Mouse (Mus musculus): ENCODE measurements around the gene Tmem63c. TPM values are rescaled to one million over a fixed set of nuclear protein-coding genes. Genes with fewer than 3 reads are reported as not detected.

The Tmem63c gene
- polyA plus RNA-seq, 1 experiment: 0.32 TPM

DNA sequence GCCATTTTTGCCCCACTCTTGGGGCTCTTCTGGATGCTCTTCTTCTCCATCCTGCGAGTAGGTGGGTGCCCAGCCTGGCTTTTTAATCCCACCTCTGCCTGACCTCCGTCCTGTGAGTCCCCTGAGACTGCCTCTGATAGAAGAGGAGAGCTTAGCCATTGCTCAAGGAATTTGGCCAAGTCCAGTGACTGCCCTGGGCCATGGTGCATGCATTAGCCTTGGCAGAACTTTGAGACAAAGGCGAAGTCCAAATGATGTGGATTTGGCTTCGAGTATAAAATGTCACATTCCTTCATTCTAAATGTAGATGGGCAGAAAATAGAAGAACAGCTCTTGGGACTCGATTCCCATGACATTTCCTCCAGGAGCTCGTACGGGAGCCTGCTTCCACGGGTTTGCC lies 61.7 kb downstream of the Tmem63c start:
- WGBS: 74% methylated on average over 8 of the region's 8 CpGs
- Histone ChIP-seq H3K36me3 (ENCODE audit: control insufficient read depth, insufficient read depth, low read length) (no peaks in the 10 kb centered on the region), H3K27me3 (ENCODE audit: control insufficient read depth, insufficient read depth, low read length) (no peaks in the 10 kb centered on the region), H3K4me1 (ENCODE audit: control insufficient read depth, insufficient read depth, insufficient read length, low read length) (no peaks in the 10 kb centered on the region), H3K4me3 (ENCODE audit: low read depth, low read length) (no peak overlapping the region), H3K27ac (ENCODE audit: insufficient read depth, low read depth, low read length) (no peak overlapping the region)
- TF ChIP-seq POLR2A (IDR thresholded peaks at IDR 0.05; ENCODE audit: low read depth, low read length) (no peak), CTCF (IDR thresholded peaks at IDR 0.05; ENCODE audit: extremely low read depth, insufficient read length, insufficient replicate concordance, low read depth, low read length) (no peak)

DNA sequence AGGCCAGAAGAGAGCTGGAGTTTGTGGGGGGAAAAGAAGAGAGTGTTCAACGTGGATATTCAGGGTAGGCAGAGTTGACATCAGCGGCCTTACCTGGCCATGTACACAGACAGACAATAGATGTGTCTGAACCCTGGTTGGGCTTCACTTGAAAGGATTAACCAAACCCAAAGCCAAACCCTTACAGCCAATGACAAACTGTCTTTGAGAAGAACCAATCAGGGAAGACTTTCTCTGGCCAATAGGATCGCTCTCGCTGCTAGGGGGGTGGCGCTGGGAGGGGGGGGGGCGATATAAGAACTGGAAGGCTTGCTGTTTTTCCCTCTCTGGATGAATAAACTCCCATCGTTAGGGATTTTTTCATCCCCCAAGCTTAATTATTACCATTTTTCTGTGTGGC lies 66.1 kb downstream of the Tmem63c start:
- H3K27ac ChIP-seq (ENCODE audit: insufficient read depth, low read depth, low read length): no peak overlapping the region
- no peak for TF ChIP-seq POLR2A (IDR thresholded peaks at IDR 0.05; ENCODE audit: low read depth, low read length)
- no peak for TF ChIP-seq CTCF (IDR thresholded peaks at IDR 0.05; ENCODE audit: extremely low read depth, insufficient read length, insufficient replicate concordance, low read depth, low read length)
- no peaks in the 10 kb centered on the region for H3K36me3 ChIP-seq (ENCODE audit: control insufficient read depth, insufficient read depth, low read length)
- 75% methylated on average over 7 of the region's 7 CpGs for WGBS
- H3K4me1 ChIP-seq (ENCODE audit: control insufficient read depth, insufficient read depth, insufficient read length, low read length): peaks cover 11% of the 10 kb centered on the region
- H3K27me3 ChIP-seq (ENCODE audit: control insufficient read depth, insufficient read depth, low read length): no peaks in the 10 kb centered on the region
- H3K4me3 ChIP-seq (ENCODE audit: low read depth, low read length): no peak overlapping the region

DNA sequence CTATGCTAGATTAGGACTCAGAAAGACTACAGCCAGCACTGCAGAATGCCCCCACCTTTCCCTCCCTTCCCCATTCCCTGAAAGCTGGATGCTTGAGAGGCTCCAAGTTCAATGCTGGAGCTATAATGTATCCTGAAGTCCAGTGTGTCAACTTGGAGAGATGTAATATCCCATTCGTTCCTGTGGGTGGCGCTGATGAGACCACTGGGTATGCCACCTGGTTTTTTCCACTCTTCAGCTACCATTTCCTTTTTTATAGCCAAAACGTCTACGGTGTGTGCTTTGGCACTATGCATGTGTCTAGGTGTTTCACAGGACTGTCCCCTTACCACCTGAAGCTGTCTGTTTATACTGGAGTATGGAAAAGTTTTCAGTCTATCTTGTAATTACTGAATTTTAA lies 67.2 kb downstream of the Tmem63c start:
- H3K36me3 ChIP-seq (ENCODE audit: control insufficient read depth, insufficient read depth, low read length): no peaks in the 10 kb centered on the region
- no peak overlapping the region for H3K27ac ChIP-seq (ENCODE audit: insufficient read depth, low read depth, low read length)
- no peaks in the 10 kb centered on the region for H3K27me3 ChIP-seq (ENCODE audit: control insufficient read depth, insufficient read depth, low read length)
- TF ChIP-seq CTCF (IDR thresholded peaks at IDR 0.05; ENCODE audit: extremely low read depth, insufficient read length, insufficient replicate concordance, low read depth, low read length) (no peak), POLR2A (IDR thresholded peaks at IDR 0.05; ENCODE audit: low read depth, low read length) (no peak)
- no peak overlapping the region for H3K4me3 ChIP-seq (ENCODE audit: low read depth, low read length)
- 37% methylated on average over 4 of the region's 4 CpGs for WGBS
- peaks cover 11% of the 10 kb centered on the region for H3K4me1 ChIP-seq (ENCODE audit: control insufficient read depth, insufficient read depth, insufficient read length, low read length)

DNA sequence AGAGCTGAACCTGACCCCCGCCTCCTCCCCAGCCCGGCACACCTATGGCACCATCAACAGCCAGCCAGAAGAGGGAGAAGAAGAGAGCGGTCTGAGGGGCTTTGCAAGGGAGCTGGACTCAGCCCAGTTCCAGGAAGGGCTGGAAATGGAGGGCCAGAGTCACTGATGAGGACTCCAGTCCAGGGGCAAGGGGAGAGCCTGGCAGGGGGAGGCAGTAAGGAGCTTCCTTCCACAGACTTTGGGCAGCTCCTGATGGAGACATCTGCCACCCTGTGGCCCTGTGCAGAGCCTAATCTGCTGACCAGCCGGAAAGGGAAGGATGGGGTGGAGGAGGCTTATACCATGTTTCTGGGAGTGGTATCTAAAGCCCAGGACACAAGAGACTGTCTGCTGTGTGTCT lies 68.1 kb downstream of the Tmem63c start:
- no peaks in the 10 kb centered on the region for H3K36me3 ChIP-seq (ENCODE audit: control insufficient read depth, insufficient read depth, low read length)
- H3K4me1 ChIP-seq (ENCODE audit: control insufficient read depth, insufficient read depth, insufficient read length, low read length): peaks cover 11% of the 10 kb centered on the region
- 64% methylated on average over 4 of the region's 4 CpGs for WGBS
- TF ChIP-seq POLR2A (IDR thresholded peaks at IDR 0.05; ENCODE audit: low read depth, low read length): no peak
- H3K27ac ChIP-seq (ENCODE audit: insufficient read depth, low read depth, low read length): no peak overlapping the region
- H3K27me3 ChIP-seq (ENCODE audit: control insufficient read depth, insufficient read depth, low read length): no peaks in the 10 kb centered on the region
- H3K4me3 ChIP-seq (ENCODE audit: low read depth, low read length): no peak overlapping the region

DNA sequence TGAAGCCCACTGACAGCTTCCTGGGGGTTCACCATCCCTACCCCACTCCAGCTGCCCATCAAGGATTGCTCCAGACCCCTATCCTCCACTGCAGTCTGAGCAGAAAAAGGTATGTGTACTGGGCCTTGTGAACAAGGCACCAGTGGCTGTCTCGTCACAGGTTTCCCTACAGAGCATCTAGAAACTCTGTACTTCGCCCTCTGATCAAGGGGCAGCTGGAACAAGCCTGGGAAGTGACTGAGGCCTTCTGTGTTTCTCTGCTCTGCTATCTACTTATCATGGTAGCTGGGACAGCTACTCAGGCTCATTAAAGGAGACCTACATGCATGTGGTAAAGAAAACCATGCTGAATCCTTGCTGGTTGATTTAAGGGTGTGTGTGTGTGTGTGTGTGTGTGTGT lies 68.6 kb downstream of the Tmem63c start:
- Histone ChIP-seq H3K27me3 (ENCODE audit: control insufficient read depth, insufficient read depth, low read length) (no peaks in the 10 kb centered on the region), H3K27ac (ENCODE audit: insufficient read depth, low read depth, low read length) (no peak overlapping the region), H3K4me3 (ENCODE audit: low read depth, low read length) (no peak overlapping the region), H3K4me1 (ENCODE audit: control insufficient read depth, insufficient read depth, insufficient read length, low read length) (peaks cover 11% of the 10 kb centered on the region), H3K36me3 (ENCODE audit: control insufficient read depth, insufficient read depth, low read length) (no peaks in the 10 kb centered on the region)
- TF ChIP-seq POLR2A (IDR thresholded peaks at IDR 0.05; ENCODE audit: low read depth, low read length): no peak
- TF ChIP-seq CTCF (IDR thresholded peaks at IDR 0.05; ENCODE audit: extremely low read depth, insufficient read length, insufficient replicate concordance, low read depth, low read length): no peak
- 37% methylated on average over 2 of the region's 2 CpGs for WGBS

DNA sequence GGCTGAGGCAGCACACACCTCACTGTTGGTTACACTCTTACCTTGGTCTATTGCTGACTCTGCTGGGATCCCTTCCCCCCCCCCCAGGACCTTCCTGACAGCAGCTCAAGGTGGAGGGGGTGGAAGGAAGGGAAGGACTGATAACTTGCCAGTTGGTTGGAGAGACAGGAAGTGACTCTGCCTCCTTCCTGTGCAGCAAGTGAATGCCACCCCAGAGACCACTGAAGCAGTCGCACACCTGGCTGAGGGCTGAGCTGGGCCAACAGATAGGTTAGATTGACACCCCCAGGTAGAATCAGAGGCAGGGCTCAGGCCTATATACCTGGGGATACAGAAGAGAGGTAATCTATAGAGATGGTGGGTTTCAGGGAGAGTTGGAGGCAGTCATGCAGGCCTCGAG lies 70.8 kb downstream of the Tmem63c start:
- Histone ChIP-seq H3K27me3 (ENCODE audit: control insufficient read depth, insufficient read depth, low read length) (no peaks in the 10 kb centered on the region), H3K4me3 (ENCODE audit: low read depth, low read length) (no peak overlapping the region), H3K27ac (ENCODE audit: insufficient read depth, low read depth, low read length) (no peak overlapping the region), H3K36me3 (ENCODE audit: control insufficient read depth, insufficient read depth, low read length) (no peaks in the 10 kb centered on the region), H3K4me1 (ENCODE audit: control insufficient read depth, insufficient read depth, insufficient read length, low read length) (peaks cover 11% of the 10 kb centered on the region)
- TF ChIP-seq POLR2A (IDR thresholded peaks at IDR 0.05; ENCODE audit: low read depth, low read length): no peak
- TF ChIP-seq CTCF (IDR thresholded peaks at IDR 0.05; ENCODE audit: extremely low read depth, insufficient read length, insufficient replicate concordance, low read depth, low read length): no peak
- 83% methylated on average over 2 of the region's 2 CpGs for WGBS

DNA sequence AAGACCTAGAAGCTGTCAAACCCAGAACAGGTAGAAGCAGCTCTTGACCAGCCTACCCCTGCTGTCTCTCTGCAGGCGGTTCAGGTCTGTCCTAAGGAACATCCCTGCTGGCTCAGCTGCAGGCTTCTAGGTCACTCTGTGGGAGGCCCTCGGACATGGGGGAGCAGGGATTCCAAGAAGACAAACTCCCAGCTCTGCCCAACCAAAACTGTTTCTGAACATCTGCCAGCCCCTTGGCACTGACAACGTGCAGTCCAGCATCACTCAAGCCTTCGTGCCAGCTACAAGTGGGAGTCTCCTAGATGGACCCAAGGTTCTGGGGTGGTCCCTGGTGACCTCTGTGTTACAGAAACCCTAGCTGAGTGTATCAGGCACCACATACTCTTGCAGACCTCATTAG lies 72.1 kb downstream of the Tmem63c start:
- no peaks in the 10 kb centered on the region for H3K36me3 ChIP-seq (ENCODE audit: control insufficient read depth, insufficient read depth, low read length)
- H3K4me3 ChIP-seq (ENCODE audit: low read depth, low read length): no peak overlapping the region
- H3K4me1 ChIP-seq (ENCODE audit: control insufficient read depth, insufficient read depth, insufficient read length, low read length): peaks cover 11% of the 10 kb centered on the region
- H3K27ac ChIP-seq (ENCODE audit: insufficient read depth, low read depth, low read length): no peak overlapping the region
- no peaks in the 10 kb centered on the region for H3K27me3 ChIP-seq (ENCODE audit: control insufficient read depth, insufficient read depth, low read length)
- TF ChIP-seq POLR2A (IDR thresholded peaks at IDR 0.05; ENCODE audit: low read depth, low read length): no peak
- no peak for TF ChIP-seq CTCF (IDR thresholded peaks at IDR 0.05; ENCODE audit: extremely low read depth, insufficient read length, insufficient replicate concordance, low read depth, low read length)
- WGBS: 71% methylated on average over 4 of the region's 4 CpGs

DNA sequence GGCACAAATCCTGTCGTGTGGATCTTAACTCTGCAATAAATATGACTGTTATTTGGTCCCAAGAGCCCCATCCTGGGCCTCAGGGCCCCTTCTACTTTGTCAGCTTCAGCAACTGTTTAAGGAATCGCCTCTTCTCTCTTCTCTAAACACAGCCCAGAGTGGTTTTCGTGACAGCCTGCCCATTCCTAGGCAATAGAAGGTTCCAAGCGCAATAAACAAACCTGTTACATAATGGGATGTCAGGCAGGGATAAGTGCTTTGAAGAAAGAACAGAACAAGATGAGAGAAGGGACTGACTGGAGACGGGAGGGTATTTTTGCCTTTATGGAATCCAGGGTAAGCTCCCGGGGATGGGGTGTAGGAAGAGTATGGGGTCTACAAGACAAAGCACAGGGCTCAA lies 72.5 kb downstream of the Tmem63c start:
- H3K4me3 ChIP-seq (ENCODE audit: low read depth, low read length): no peak overlapping the region
- TF ChIP-seq POLR2A (IDR thresholded peaks at IDR 0.05; ENCODE audit: low read depth, low read length): no peak
- no peak for TF ChIP-seq CTCF (IDR thresholded peaks at IDR 0.05; ENCODE audit: extremely low read depth, insufficient read length, insufficient replicate concordance, low read depth, low read length)
- peaks cover 11% of the 10 kb centered on the region for H3K4me1 ChIP-seq (ENCODE audit: control insufficient read depth, insufficient read depth, insufficient read length, low read length)
- H3K27ac ChIP-seq (ENCODE audit: insufficient read depth, low read depth, low read length): no peak overlapping the region
- WGBS: 67% methylated on average over 6 of the region's 6 CpGs
- no peaks in the 10 kb centered on the region for H3K27me3 ChIP-seq (ENCODE audit: control insufficient read depth, insufficient read depth, low read length)
- no peaks in the 10 kb centered on the region for H3K36me3 ChIP-seq (ENCODE audit: control insufficient read depth, insufficient read depth, low read length)
